Mouse (Mus musculus): ENCODE measurements around the gene Tlr7.

DNA sequence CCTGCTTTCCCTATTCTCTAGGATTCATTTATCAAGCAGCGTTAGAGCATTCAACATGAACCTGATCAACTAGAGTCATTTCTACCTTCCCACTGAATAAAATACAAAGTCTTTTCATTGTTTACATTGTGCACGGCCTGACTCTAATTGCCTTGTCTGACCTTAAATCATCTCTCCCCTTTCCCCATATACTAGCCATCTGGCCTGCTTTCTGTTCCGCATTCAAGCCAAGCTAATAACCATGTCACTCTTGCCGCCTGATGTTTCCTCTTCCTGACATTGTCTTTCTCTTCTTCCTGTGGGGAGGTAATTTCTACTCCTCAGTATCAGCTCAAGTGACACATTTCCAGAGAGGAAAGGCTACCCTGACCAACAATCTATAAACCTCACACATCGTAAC is 14.6 kb downstream of the Tlr7 start:
- no peak for TF ChIP-seq CTCF (IDR thresholded peaks at IDR 0.05; ENCODE audit: low read depth, low read length)
- no peak for TF ChIP-seq POLR2A (IDR thresholded peaks at IDR 0.05; ENCODE audit: borderline replicate concordance, low read depth, low read length)
